Mouse (Mus musculus): Measurements from ENCODE around the gene H2-Q2.
"Not testable (repeated sequence)": the region's sequence is repeated elsewhere in the genome, so short reads cannot be mapped to it uniquely, and the experiment has no call there.

Gene H2-Q2

DNA sequence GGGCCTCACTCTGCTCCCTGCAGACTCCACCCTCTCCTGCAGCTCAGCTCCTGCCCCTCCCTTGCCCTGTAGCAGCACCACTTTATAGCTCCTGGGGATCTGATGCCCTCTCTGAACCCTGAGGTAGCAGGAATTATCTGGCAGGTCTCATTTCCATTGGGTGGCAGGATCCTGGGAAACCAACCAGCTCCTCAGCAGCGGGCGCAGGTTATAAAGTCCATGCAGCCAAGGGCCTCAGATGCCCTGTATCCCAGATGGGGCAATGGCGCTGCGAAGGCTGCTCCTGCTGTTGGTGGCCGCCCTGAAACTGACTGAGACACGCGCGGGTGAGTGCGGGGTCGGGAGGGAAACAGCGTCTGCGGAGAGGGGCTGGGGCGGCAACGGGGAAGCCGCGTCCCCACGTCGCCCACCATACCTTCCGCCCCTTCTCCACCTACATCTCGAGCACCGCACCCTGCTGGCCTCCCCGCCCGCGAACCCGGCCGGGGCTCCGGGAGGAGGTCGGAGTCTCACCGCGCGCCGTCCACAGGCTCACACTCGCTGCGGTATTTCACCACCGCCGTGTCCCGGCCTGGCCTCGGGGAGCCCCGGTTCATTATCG lies at the start of gene H2-Q2:
TSS of gene H2-Q2 (plus strand) at position 172 of the 601 bp plus-strand sequence.
- DNase-seq = no peak

DNA sequence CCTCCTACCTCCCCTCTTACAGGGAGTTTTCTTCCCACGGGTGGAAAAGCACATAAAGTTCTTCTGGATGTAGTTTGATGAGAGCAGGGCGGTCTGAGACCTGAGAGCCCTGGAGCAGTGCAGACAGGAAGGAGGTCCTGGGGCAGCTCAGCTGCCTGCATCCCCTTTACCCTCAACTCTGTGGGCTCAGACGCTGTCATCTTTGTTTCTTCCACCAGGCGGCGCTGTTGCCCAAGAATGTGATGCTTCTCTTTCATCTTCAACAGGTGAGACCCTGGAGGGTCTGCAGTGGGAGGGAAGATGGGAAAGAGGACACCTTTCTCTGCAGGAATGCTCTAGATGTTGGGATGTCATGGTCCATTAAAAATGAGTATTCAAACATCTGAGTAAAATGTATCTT lies 46.2 kb upstream of the H2-Q2 start:
- not testable (repeated sequence) for DNase-seq

DNA sequence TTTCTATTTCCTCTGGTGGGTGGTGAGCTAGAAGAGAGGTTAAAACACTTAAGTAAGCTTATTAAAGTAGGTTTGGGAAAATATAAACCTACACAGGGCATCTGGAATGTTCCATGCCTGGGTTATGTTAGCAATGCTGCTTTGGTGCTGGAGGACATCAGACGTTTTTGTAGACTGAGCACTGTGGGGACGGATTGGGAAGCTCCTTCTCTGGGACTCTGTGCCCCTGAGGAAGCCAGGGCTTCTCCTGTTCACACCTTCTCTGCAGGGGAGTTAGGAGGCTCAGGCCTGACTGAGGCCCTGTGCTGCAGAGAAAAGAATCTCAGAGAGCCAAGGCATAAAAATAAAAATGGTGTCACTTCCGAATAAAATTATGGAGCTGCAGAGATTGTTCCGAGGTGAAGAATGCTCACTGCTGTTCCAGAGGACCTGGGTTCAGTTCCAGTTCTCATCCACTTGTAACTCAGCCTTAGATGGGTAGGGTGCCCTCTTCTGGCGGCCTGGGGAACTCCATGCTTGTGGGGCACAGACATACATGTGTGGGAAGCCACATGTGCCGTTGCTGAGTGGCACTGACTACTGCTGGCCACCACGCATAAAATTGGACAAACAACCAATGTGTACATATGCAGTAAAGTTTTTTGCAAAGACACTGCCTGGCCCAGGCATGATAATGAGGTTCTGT lies 41.6 kb upstream of the H2-Q2 start:
- DNase-seq = not testable (repeated sequence)

DNA sequence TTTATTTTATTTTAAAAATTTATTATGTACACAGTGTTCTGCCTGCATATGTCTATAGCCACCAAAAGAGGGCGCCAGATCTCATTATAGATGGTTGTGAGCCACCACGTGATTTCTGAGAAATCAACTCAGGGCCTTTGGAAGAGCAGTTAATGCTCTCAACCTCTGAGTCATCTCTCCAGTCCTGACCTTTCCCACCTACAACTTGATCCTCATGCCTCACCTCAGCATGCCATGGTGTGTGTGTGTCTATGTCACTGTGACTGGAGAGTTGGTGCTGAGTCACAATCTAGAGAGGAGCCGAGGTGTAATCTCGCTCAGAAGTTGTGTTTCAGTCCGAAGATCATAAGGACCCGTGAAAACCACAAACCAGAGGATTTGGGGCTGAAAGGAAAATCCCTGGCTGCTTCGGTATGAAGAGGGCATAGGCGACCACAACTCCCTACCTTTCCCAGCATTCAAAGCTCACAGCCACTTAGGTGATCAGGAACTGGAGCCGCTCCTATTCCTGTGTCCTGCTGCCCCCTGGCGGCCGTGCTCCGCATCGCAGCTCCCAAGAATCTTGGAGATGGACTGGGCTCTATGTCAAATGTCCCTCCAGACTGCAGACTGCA lies 40.3 kb upstream of the H2-Q2 start:
- peak; percentile 60 for DNase-seq

DNA sequence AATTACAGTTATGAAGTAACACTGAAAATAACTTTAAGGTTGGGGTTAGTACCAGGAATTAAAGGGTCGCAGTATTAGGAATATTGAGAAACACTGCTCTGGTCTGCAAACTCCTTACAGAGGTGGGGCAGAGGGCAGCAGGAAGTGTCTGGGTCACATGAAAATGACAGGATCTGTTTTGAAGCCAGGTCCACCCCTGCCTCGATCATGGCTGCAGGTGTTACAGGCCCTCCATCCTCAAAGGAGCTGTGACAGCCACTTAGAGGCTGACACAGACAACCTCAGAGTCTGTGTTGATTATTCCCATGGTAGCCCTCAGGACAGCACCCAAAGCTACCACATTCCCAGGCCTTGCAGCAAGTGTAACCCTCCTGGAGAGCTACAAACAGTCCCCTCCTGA lies 38.8 kb upstream of the H2-Q2 start:
- DNase-seq = no peak

DNA sequence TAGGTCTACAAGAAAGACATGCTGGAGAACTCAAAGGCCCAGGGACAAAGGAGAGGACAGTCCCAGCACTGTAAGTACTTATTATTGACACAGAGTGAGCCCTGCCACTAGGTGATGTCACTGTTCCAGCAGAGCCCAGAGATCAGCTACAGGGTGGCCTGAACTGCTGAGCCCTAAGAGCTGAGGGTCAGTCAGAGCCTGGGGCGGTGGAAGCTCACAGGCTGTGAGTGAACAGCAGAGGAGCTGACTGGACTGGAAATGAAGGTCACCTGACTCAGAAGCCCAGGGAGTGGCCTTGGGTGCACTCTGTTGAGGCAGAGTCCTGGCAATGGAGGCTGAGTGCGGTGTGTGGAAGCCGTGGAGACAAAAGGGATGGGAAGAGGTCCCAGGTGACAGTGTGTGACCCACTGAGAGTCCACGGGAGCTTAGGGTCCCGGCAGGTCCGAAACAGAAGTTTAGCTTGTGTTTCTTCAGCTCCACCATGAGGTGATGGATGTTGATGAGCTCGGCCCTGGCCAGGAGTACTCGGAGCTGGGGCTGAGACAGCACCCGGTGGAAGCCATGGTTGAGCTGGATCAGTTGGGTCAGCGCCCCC lies 38.2 kb upstream of the H2-Q2 start:
- DNase-seq = no peak

DNA sequence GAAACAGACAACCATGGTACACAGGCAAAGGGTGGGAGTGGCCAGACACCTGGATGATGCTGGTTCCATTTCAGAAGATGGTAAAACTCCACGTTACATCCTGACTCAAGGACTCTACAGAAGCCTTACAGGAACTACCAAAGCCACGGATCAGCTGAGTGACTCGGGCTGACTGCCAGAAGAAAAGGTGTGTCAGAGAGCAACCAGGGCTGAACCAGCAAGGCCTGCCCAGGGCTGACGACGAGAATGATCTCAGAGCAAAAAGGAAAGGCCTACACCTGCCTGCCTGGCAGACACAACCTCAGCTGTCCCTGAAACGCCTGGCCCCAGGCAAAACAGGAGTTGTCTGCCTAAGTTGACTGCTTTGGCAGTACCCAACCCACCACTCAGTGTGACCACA lies 37.6 kb upstream of the H2-Q2 start:
- no peak for DNase-seq

DNA sequence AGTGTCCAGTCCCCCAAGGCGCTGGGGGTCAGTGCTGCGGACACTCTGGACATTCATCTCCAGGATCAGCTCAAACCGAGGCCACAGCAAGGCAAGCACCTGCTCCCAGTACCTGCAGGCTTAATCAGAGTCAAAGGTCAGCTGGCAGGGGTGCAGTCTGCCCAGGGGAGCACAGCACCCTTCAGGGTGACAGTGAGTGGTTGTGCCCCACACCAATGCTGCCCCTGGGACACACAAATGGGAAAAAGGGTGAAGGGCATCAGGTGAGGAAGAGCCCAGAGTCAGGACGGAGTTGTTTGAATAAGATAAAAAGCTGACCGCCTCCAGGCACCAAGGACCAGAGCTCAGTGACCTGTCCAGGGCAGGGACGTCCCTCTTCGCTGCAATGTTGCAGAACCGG lies 37.1 kb upstream of the H2-Q2 start:
- DNase-seq = not testable (repeated sequence)

DNA sequence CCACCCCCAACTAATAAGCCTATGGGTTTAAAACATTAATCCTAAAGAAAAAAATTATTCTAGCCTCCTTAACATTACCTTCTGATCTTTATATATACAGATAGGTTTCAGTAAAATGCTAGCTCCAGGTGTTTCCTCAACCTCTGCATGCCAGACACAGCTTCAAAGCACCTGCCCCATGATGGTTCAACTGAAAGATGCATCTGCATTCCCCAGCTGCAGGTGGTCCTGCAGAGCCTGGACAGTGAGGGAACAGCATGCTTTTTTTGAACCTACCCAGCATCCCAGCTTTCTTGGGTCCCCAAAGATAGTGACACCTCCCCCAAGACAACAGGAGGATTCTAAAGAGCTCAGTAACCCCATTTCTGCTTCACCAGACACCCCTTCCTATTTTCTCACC lies 23.4 kb upstream of the H2-Q2 start:
- no peak for DNase-seq

DNA sequence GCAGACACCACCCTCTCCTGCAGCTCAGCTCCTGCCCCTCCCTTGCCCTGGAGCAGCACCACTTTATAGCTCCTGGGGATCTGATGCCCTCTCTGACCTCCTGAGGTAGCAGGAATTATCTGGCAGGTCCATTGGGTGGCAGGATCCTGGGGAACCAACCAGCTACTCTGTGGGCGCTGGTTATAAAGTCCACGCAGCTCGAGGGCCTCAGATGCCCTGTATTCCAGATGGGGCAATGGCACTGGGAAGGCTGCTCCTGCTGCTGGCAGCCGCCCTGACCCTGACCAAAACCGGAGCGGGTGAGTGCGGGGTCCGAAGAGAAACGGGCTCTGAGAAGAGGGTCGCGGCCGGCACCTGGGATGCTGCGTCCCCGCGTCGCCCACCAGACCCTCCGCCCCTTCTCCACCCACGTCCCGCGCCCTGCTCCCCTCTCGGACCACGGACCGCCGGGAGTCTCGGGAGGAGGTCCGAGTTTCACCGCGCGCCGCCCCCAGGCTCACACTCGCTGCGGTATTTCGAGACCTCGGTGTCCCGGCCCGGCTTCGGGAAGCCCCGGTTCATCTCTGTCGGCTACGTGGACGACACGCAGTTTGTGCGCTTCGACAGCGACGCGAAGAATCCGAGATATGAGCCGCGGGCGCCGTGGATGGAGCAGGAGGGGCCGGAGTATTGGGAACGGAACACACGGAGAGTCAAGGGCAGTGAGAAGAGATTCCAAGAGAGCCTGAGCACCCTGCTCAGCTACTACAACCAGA lies 21.5 kb upstream of the H2-Q2 start, which contains the start of gene H2-Q1:
TSS of gene H2-Q1 (plus strand) at position 79 of the 755 bp plus-strand sequence.
- DNase-seq = no peak

DNA sequence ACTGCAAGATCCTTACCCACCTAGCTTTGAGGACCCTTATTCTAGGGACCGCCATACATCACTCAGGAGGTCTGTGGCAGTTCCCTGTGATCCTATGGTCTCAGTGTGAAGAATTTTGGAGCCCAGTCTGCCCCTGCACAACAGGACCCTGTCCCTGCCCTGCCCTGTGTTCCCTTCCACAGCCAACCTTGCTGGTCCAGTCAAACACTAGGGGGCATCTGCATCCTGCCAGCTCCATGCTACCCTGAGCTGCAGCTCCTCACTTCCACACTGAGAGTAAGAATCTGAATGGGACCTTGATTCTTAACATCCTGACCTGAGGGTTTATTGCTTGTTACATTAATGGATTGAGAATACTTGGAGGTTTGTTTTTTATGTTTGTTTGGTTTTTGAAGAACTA lies 16.9 kb upstream of the H2-Q2 start:
- not testable (repeated sequence) for DNase-seq

DNA sequence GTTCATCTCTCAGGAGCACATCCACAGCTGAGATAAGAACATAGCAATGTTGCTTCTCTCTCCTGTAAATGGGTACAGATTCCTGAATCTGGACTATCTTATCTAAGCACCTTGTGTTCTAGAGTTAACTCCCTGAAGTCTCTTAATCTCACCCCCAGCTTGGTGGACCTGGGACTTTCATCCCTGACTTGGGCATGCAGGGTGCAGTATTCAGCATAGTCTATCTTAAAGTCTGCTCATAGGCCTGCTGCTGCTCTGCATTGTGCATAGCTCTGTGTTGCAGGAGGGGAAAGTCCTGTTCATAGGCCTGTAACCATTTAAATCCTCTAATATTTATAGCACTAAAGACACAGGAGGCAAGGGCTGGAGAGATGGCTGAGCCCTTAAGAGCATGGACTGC lies 16.0 kb upstream of the H2-Q2 start:
- not testable (repeated sequence) for DNase-seq

DNA sequence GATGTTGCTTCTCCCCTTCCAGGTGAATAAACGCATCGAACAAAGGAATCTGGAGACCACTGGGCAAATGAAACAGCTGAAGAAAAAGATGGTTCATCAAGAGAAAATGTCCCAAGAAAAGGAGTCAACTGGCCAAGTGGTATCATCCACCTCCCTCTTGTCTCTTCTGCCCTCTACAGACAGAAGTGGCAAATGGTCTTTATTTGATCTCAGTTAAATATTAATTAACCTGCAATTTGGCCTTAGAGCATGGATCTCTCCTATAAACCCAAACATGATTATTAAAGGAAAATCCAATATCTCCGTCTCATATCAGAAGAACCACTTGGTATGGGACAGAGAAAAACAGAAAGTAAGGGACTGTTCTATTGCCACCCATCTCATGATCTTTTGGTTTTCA lies 12.3 kb upstream of the H2-Q2 start:
- not testable (repeated sequence) for DNase-seq

DNA sequence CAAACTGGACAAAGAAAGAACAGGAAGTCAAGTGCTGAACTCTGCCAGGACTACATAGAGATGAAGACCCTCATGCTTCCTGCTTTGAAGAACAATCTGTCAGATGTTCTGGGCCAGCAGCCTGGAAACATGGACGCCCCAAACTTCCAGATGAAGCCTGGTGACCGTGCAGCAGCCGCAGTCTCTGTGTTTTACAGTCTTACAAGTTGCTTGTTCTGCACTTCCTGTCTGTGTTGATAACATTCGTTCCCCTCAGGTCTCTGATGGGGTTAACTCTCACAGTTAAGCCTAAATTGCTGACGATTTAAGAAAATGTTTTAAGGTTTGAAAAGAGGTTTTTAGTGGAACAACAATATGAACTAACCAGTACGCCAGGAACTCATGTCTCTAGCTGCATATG lies 10.5 kb upstream of the H2-Q2 start:
- DNase-seq = not testable (repeated sequence)

DNA sequence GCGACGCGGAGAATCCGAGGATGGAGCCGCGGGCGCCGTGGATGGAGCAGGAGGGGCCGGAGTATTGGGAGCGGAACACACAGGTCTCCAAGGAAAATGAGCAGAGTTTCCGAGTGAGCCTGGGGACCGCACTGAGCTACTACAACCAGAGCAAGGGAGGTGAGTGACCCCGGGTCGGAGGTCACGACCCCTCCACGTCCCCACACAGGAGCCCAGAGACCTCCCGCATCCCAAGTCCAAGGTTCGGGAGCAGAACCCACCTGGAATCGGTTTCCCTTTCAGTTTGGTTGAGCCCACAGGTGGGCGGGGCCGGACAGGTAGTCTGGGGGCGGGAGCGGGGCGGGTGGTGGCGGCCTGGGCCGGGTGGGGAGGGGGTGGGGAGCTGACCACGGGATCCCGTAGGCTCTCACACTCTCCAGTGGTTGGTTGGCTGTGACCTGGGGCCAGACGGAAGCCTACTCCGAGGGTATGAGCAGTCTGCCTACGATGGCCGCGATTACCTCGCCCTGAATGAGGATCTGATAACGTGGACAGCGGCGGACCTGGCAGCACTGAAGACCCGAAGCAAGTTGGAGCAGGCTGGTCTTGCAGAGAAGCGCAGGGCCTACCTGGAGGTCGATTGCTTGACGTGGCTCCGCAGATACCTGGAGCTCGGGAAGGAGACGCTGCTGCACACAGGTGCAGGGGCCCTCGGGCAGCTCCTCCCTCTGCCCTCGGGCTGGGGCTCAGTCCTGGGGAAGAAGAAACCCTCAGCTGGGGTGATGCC lies 852 bp downstream of the H2-Q2 start:
- DNase-seq = no peak

DNA sequence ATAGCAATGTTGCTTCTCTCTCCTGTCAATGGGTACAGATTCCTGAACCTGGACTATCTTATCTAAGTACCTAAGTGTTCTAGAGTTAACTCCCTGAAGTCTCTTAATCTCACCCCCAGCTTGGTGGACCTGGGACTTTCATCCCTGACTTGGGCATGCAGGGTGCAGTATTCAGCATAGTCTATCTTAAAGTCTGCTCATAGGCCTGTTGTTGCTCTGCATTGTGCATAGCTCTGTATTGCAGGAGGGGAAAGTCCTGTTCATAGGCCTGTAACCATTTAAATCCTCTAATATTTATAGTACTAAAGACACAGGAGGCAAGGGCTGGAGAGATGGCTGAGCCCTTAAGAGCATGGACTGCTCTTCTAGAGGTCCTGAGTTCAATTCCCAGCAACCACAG lies 5.6 kb downstream of the H2-Q2 start:
- not testable (repeated sequence) for DNase-seq

DNA sequence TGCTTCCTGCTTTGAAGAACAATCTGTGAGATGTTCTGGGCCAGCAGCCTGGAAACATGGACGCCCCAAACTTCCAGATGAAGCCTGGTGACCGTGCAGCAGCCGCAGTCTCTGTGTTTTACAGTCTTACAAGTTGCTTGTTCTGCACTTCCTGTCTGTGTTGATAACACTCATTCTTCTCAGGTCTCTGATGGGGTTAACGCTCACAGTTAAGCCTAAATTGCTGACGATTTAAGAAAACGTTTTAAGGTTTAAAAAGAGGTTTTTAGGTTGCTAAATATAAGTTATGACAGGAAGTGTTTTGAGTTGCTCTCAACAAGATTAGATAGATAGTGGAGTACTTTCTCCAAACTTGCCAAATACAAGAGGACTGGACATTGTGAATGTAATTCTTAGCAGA lies 11.2 kb downstream of the H2-Q2 start:
- not testable (repeated sequence) for DNase-seq

DNA sequence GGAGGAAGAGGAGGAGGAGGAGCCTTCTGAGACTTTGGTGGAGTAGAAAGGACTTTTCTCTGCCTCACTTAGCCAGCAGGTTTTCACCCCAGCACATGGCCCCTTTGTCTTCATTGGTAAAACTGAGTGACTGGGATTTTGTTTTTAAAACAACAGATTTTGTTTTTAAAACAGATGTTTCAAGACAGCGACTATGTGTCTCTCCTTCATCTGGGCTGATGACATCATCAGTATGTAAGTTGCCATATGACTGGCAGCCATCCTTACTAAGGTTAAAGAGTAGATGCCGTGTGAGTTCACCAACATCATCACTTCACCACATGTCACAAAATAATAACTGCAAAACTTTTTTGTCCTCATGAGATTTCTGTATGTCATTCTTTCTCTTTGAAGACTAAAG lies 12.0 kb downstream of the H2-Q2 start:
- DNase-seq = no peak

DNA sequence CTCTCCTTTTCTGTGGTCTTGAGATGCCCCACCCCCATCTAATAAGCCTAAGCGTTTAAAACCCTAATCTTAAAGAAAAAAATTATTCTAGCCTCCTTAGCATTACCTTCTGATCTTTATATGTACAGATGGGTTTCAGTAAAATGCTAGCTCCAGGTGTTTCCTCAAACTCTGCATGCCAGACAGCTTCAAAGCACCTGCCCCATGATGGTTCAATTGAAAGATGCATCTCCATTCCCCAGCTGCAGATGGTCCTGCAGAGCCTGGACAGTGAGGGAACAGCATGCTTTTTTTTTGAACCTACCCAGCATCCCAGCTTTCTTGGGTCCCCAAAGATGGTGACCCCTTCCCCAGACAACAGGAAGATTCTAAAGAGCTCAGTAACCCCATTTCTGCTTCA lies 15.0 kb downstream of the H2-Q2 start:
- DNase-seq = no peak

DNA sequence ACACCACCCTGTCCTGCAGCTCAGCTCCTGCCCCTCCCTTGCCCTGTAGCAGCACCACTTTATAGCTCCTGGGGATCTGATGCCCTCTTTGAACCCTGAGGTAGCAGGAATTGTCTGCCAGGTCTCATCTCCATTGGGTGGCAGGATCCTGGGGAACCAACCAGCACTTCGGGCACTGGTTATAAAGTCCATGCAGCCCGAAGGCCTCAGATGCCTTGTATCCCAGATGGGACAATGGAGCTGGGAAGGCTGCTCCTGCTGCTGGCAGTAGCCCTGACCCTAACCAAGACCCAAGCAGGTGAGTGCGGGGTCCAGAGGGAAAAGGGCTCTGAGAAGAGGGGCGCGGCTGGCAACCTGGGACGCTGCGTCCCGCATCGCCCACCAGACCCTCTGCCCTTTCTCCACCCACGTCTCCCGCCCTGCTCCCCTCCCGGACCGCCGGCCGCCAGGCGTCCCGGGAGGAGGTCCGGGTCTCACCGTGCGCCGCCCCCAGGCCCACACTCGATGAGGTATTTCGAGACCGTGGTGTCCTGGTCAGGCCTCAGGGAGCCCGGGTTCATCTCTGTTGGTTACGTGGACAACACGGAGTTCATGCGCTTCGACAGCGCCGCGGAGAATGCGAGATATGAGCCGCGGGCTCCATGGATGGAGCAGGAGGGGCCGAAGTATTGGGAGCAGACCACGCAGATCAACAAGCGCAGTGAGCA lies 16.9 kb downstream of the H2-Q2 start:
- no peak for DNase-seq

DNA sequence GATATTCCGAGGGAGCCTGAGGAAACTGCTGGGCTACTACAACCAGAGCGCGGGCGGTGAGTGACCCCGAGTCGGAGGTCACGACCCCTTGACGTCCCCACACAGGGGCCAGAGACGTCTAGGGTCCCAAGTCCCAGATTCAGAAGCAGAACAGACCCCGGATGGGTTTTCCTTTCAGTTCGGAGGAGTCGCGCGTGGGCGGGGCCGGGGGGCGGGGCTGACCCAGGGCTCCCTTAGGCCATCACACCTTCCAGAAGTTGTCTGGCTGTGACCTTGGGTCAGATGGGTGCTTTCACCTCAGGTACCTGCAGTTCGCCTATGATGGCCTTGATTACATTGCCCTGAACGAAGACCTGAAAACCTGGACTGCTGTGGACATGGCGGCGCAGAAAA lies 17.4 kb downstream of the H2-Q2 start:
- no peak for DNase-seq

DNA sequence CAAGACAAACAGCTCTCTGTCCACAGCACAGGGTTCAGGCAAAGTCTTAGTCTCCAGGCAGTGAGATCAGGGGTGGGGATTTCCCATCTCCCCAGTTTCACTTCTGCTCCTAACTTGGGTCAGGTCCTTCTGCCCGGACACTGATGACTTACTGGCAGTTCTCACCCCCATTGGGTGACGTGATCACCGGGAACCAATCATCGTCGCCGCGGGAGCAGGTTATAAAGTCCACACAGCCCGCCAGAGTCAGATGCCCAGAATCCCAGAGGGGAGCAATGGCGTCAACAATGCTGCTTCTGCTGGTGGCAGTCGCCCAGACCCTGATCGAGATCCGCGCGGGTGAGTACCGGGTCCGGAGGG lies 37.3 kb downstream of the H2-Q2 start, which contains the start of gene H2-Q4:
TSS of gene H2-Q4 (plus strand) at position 249 of the 360 bp plus-strand sequence.
- DNase-seq = peak; percentile 36

Data from cerebellum, adult 11-12 months (tissue).